7 mouse cellular contexts compared by ENCODE assay signal in the genomic region with DNA sequence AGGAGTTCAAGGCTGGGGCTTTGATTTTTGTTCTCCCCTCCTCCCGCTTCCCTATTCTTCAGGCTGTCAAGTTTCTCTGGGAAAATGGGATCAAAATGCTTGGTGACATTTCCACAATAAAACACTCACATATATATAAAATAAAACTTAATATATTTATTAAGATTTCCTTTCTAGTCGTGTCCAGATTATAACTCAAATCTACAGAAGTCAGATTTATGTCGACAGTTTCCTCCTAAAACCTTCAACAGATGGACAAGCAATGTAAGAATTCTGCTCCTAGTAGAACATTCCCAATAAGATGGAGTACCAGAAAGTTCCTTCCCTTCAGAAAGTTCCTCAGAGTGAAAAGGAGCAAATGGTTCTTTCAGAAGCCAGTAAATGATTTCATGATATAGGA.
DNase-seq lines count a peak whose midpoint lies in the region; ATAC-seq and TF ChIP-seq lines count a peak whose summit lies in the region.

No protein-coding gene starts in this region.

- H3K9ac ChIP-seq in lung, embryonic 14.5 days, result peak overlapping the region; percentile 75; the same call in 1 of the 2 replicates
- H3K9ac ChIP-seq in liver, embryonic 12.5 days, result no peak overlapping the region
- H3K9ac ChIP-seq in stomach, embryonic 16.5 days (ENCODE audit: low read length), result peak overlapping the region; percentile 81; the same call in 1 of the 2 replicates

- TF ChIP-seq CTCF in lung, embryonic 14.5 days (IDR thresholded peaks at IDR 0.05; ENCODE audit: low read depth), result no peak

- 44% methylated on average over 3 of the region's 3 CpGs for WGBS in lung, embryonic 14.5 days
- WGBS in hindbrain, embryonic 10.5 days, result 45% methylated on average over 3 of the region's 3 CpGs
- WGBS in liver, embryonic 12.5 days (ENCODE audit: insufficient replicate concordance), result 46% methylated on average over 3 of the region's 3 CpGs
- WGBS in stomach, embryonic 16.5 days, result 57% methylated on average over 3 of the region's 3 CpGs

- H3K9me3 ChIP-seq in lung, embryonic 14.5 days (ENCODE audit: low read depth, low read length), result no peaks in the 10 kb centered on the region
- H3K9me3 ChIP-seq in hindbrain, embryonic 10.5 days, result peaks cover 6% of the 10 kb centered on the region; the same call in 1 of the 2 replicates
- H3K9me3 ChIP-seq in liver, embryonic 12.5 days (replicated peaks), result no peaks in the 10 kb centered on the region
- no peaks in the 10 kb centered on the region for H3K9me3 ChIP-seq in stomach, embryonic 16.5 days (replicated peaks; ENCODE audit: control insufficient read depth, low read length)

- H3K27ac ChIP-seq in lung, embryonic 14.5 days (ENCODE audit: low read depth), result peak overlapping the region; percentile 89; the same call in 1 of the 2 replicates
- peak overlapping the region; percentile 97 for H3K27ac ChIP-seq in hindbrain, embryonic 10.5 days
- no peak overlapping the region for H3K27ac ChIP-seq in liver, embryonic 12.5 days
- peak overlapping the region; percentile 75; the same call in 1 of the 2 replicates for H3K27ac ChIP-seq in stomach, embryonic 16.5 days (ENCODE audit: low read length)

- no peak for ATAC-seq in lung, embryonic 14.5 days (ENCODE audit: insufficient read depth)
- ATAC-seq in liver, embryonic 12.5 days, result no peak
- no peak for ATAC-seq in stomach, embryonic 16.5 days (ENCODE audit: insufficient read depth, low FRiP score)

- peak overlapping the region; percentile 78 for H3K4me2 ChIP-seq in lung, embryonic 14.5 days
- H3K4me2 ChIP-seq in liver, embryonic 12.5 days, result 0 out of 2 replicates have a peak overlapping the region, but pooled peaks have one; percentile 74
- H3K4me2 ChIP-seq in stomach, embryonic 16.5 days (ENCODE audit: low read depth, low read length), result peak overlapping the region; percentile 83

- H3K27me3 ChIP-seq in lung, embryonic 14.5 days (ENCODE audit: insufficient read depth, low read length), result no peaks in the 10 kb centered on the region
- H3K27me3 ChIP-seq in hindbrain, embryonic 10.5 days (ENCODE audit: insufficient read depth, poor library complexity, severe bottlenecking), result no peaks in the 10 kb centered on the region
- H3K27me3 ChIP-seq in liver, embryonic 12.5 days (replicated peaks), result peaks cover 12% of the 10 kb centered on the region
- no peaks in the 10 kb centered on the region for H3K27me3 ChIP-seq in stomach, embryonic 16.5 days (ENCODE audit: control insufficient read depth, insufficient read depth, low read length)

- H3K36me3 ChIP-seq in lung, embryonic 14.5 days (ENCODE audit: insufficient read depth), result no peaks in the 10 kb centered on the region
- H3K36me3 ChIP-seq in hindbrain, embryonic 10.5 days, result no peaks in the 10 kb centered on the region
- H3K36me3 ChIP-seq in liver, embryonic 12.5 days, result no peaks in the 10 kb centered on the region
- no peaks in the 10 kb centered on the region for H3K36me3 ChIP-seq in stomach, embryonic 16.5 days (ENCODE audit: control insufficient read depth, insufficient read depth, low read length)

- H3K4me1 ChIP-seq in lung, embryonic 14.5 days (ENCODE audit: insufficient read depth), result no peaks in the 10 kb centered on the region
- H3K4me1 ChIP-seq in hindbrain, embryonic 10.5 days (replicated peaks), result peaks cover 14% of the 10 kb centered on the region; the same call in 1 of the 2 replicates
- H3K4me1 ChIP-seq in liver, embryonic 12.5 days, result no peaks in the 10 kb centered on the region
- H3K4me1 ChIP-seq in stomach, embryonic 16.5 days (ENCODE audit: control insufficient read depth, insufficient read depth, low read length), result peaks cover 4% of the 10 kb centered on the region; the same call in 1 of the 2 replicates

- no peak overlapping the region for H3K4me3 ChIP-seq in lung, embryonic 14.5 days (ENCODE audit: low read depth, low read length)
- H3K4me3 ChIP-seq in hindbrain, embryonic 10.5 days, result peak overlapping the region; percentile 66
- no peak overlapping the region for H3K4me3 ChIP-seq in liver, embryonic 12.5 days
- H3K4me3 ChIP-seq in stomach, embryonic 16.5 days (replicated peaks; ENCODE audit: low read length), result peak overlapping the region; percentile 65

- no peak for DNase-seq in lung, embryonic 14.5 days
- no peak for DNase-seq in lung, postnatal 10 days
- no peak for DNase-seq in hindbrain, embryonic 10.5 days (ENCODE audit: low spot score)
- no peak for DNase-seq in right cerebral cortex, postnatal 36 days (ENCODE audit: low spot score in 2 of 2)
- no peak for DNase-seq in adrenal gland, postnatal 10 days

Comparison
In these comparisons a context has a peak if more than half of its experiments do, and no peak if none do; other contexts are left out.
1. H3K4me3 ChIP-seq: peak in hindbrain, embryonic 10.5 days (single experiment) and stomach, embryonic 16.5 days (single experiment); none in lung, embryonic 14.5 days (single experiment) and liver, embryonic 12.5 days (single experiment).
2. Peak in every context shown above with its lines, with median percentiles within 50 percentile points of each other: H3K4me2 ChIP-seq.